Mouse (Mus musculus): ENCODE measurements at regions not wholly inside any gene's neighbourhood (a gene's known extent, or its start where the extent isn't known, plus 50 kb on each side); places are given as distances from the start of the nearest gene placed in this dataset.

DNA sequence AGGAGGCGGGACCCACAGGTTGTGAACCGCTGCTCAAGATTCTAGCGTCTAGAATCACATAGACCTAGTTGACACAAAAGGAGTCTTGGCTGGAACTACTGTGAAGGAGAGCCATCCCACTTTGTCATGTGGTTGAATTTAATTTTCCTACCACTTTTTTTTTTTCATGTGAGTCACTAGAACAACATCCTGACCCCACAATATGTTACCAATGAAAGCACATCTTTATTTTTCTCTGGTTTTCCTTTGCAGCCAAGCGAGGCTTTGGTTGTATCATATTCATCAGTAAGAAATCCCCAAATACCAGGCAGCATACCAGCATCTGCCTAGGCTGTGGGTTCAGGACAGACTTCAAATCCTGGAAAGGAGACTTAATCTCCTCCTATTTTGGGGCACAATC lies 356.0 kb downstream of the Bckdhb start:
- intact Hi-C loops (cut with DNase I), result no loop called here

GRCm38 (mm10) chr9:84281610-84282009 lies 356.7 kb downstream of the Bckdhb start:
- no peak for DNase-seq (ENCODE audit: extremely low spot score in 1 of 2, low spot score in 2 of 2)
- intact Hi-C loops (cut with DNase I), result no loop called here

More for the DNA sequence above, 356.0 kb downstream of the Bckdhb start:
- DNase-seq (ENCODE audit: extremely low spot score in 1 of 2, low spot score in 2 of 2), result no peak

- no peak for DNase-seq (ENCODE audit: extremely low spot score in 1 of 2, low spot score in 2 of 2)
- intact Hi-C loops (cut with DNase I), result no loop called here
Measured at GRCm38 (mm10) chr9:84283296-84283695, 358.4 kb downstream of the Bckdhb start.

- intact Hi-C loops (cut with DNase I), result no loop called here
- DNase-seq (ENCODE audit: extremely low spot score in 1 of 2, low spot score in 2 of 2), result no peak
Measured at GRCm38 (mm10) chr9:84285604-84286003, 360.7 kb downstream of the Bckdhb start.

- peak in 1 of 2 experiments; percentile 27 for DNase-seq (ENCODE audit: extremely low spot score in 1 of 2, low spot score in 2 of 2)
- intact Hi-C loops (cut with DNase I), result no loop called here
Measured at GRCm38 (mm10) chr9:84295891-84296290, 370.9 kb downstream of the Bckdhb start.

- no peak for DNase-seq (ENCODE audit: extremely low spot score in 1 of 2, low spot score in 2 of 2)
- intact Hi-C loops (cut with DNase I), result no loop called here
Measured at GRCm38 (mm10) chr9:84296456-84296855, 371.5 kb downstream of the Bckdhb start.

GRCm38 (mm10) chr9:84304398-84304797 lies 379.5 kb downstream of the Bckdhb start:
- no peak for DNase-seq (ENCODE audit: extremely low spot score in 1 of 2, low spot score in 2 of 2)
- intact Hi-C loops (cut with DNase I), result no loop called here

DNA sequence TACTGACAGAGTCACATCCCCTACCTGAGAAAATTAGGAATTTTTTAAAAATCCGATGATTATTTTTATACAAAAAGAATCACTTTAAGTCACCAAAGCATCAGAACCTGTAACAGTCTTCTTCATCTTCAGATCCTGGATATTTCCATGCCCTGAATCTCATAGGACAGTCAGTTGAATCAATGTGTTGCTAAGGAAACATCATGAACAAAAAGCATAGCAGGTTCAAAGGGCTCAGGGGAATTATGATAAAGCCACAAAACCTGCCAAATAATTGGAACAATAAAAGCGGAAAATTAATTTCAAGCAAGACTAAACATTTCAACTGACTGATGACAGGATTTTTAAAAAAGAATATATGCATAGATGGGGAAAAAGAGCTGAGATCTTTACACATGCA lies 393.9 kb downstream of the Bckdhb start:
- DNase-seq (ENCODE audit: extremely low spot score in 1 of 2, low spot score in 2 of 2), result no peak
- intact Hi-C loops (cut with DNase I), result no loop called here

DNA sequence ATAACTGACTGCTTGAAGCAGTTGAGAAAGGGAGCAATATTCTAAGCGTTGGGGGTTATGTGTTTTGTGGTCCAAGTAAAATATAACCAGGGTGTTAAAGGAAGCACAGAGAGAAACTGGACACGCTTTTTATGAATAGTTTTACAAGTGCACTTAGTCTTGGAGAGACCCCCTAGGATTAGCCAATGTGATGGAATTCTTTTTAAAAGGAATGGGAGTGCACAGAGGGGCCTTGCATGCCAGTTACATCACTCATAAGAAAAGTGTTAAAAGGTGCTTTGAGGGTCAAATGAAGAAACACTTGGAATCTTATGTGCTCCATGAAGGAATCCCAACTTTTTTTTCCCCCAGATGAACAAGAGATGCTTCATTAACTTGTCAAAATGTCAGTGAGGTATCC lies 394.4 kb downstream of the Bckdhb start:
- intact Hi-C loops (cut with DNase I), result no loop called here
- no peak for DNase-seq (ENCODE audit: extremely low spot score in 1 of 2, low spot score in 2 of 2)

DNA sequence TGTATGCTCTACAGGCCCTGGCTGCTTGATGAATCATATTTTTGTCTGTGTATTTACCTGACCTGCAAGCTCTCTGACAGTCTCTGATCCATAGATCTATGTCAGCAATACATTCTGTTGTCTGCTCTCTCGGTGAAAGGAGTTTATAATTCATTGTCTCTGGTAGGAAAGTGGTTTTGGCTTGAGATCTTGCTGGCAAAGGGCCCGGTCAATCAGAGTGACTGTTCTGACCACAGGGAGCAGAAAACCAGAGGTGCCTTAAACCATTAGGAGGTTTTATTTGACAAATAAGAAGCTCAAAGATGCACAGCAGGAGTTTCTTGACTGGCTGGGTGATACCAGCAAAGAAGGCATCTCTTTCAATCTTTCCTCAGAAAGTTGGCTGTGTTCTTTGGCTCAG lies 398.2 kb downstream of the Bckdhb start:
- intact Hi-C loops (cut with DNase I), result no loop called here
- DNase-seq (ENCODE audit: extremely low spot score in 1 of 2, low spot score in 2 of 2), result no peak

DNA sequence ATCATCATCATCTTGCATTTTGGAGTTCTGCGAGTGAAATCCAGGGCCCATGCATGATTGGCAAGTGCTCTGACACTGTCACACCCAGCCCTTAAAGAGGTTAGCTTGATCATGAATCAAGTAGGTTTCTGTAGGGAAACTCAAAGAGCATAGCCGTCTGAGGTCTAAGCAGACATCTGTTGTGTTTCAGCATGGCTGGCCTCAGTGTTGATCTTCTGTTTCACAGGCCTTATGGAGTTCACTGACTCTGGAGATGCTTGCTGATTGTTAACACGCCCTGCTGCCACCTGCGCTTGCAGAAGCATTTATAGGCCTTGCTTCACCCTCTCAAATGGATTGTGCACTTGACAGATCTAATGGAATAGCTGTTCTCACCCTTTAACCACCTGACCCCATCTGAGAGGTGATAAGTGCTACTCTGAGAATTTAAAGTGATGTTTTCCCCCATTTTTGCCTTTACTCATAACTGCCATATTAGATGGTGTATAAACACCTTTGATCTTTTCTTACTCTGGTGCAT lies 406.2 kb downstream of the Bckdhb start:
- DNase-seq (ENCODE audit: extremely low spot score in 1 of 2, low spot score in 2 of 2), result no peak
- intact Hi-C loops (cut with DNase I), result no loop called here

DNA sequence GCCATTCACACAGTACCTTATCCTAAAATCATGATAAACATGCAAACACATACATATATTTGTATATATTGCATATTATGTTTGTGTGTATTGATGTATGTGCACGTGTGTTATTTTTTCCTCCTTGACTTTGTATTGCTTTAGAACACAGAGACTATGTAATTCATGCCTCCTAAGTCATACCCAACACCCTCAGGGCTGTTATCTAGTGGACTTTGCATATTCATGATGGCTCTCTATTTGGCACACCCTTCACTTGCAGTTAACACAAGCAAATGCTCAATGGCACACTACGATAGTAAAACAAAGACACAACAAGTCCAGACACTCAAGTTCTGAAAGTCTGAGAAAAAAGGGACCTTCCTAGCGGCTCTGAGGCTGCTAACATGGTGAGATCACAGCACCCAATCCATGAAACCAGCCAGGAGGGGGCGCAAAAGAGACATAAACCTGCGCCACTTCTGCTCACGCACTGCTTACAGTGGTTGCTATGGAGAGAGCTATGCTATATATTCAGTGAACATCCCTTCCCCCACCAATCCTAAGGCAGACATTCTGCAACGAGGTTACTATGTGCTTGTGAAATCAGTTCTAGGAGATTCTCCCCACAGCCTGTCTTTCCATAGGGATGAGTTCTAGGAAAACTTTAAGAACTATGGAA lies 418.6 kb downstream of the Bckdhb start:
- peak; percentile 81 to 87 for DNase-seq (ENCODE audit: extremely low spot score in 1 of 2, low spot score in 2 of 2)
- intact Hi-C loops (cut with DNase I), result loop anchor here (10.0 kb wide), 2 partner anchors 981 to 1351 kb away; partner anchors contain the start of gene Tent5a

DNA sequence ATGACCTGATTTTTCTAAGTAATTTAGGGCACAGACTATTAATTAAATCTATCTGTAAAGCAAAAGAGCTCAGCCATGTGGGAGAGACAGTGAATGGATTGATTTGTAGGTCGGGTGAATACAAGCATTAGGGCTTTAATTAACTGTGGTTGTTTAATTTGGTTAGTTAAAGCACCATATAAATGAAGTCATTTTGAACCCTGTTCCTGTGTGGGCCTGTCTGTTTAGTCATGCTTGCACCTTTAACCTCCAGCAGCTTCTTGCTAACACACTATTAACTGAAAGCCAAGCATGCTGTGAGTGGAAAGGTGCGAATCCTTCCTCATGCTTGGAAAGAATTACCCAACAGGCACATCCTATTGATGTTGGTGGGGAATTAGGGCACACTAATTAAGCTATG lies 425.3 kb downstream of the Bckdhb start:
- intact Hi-C loops (cut with DNase I), result no loop called here
- no peak for DNase-seq (ENCODE audit: extremely low spot score in 1 of 2, low spot score in 2 of 2)

DNA sequence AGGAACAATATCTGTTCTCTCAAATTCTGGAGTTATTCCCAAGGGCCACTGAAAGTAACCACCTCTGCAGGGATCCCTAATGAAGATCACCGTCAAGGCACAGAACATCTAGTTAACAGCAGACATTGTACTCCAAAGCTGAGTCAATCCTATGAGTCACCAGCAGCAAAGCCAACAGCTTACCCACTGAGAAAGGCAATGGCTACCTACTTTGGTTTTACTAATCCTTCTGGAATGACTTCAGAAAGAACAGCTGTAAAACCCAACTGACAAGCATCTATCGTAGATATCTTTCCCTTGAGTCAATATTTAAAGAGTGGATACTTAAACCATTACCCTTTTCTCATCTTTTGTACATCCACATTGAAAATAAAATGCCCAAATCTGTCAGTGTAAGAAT lies 429.5 kb downstream of the Bckdhb start:
- DNase-seq (ENCODE audit: extremely low spot score in 1 of 2, low spot score in 2 of 2), result no peak
- intact Hi-C loops (cut with DNase I), result no loop called here

GRCm38 (mm10) chr9:84356167-84356566 lies 431.2 kb downstream of the Bckdhb start:
- intact Hi-C loops (cut with DNase I), result no loop called here

GRCm38 (mm10) chr9:84359879-84360278 lies 434.9 kb downstream of the Bckdhb start:
- no peak for DNase-seq (ENCODE audit: extremely low spot score in 1 of 2, low spot score in 2 of 2)
- intact Hi-C loops (cut with DNase I), result no loop called here

More at GRCm38 (mm10) chr9:84356167-84356566, 431.2 kb downstream of the Bckdhb start:
- DNase-seq (ENCODE audit: extremely low spot score in 1 of 2, low spot score in 2 of 2), result no peak

DNA sequence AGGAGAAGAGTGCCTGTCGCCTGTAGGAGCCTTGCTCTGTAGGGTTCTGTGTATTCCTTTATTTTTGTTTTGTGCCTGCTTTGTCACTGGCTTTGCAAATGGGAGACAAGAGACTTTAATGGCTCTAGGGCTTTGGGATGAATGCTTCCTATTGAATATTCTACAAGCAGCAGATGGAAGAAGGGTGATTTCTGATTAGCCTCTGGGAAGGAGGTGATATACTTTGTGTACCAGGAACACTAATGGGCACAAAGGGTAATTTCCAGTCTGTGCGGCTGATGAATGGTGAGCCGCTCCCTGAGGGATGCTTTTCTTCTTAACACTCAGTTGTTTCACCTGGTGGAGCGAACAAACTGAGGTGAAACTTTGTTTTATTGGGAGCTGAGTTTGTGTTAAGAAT lies 435.5 kb downstream of the Bckdhb start:
- intact Hi-C loops (cut with DNase I), result no loop called here

DNA sequence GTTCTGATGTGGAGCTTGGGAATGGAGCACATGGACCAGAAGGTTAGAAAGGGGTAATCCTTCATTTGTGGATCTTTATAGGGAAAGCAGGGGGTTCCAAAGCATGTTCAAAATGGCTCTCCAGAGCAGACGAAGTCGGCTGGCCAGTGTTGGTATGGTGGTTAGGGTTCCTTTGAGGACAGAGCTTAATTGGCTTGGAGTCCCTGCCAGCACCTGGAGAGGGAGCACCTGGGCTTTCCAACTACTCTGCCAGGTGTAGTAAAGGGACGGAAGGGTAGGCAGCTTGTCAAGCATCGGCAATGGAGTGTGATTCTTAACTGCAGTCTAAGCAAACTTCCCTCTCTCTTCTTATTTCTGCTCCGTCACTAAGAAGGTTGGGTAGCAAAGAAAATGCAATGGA lies 438.5 kb downstream of the Bckdhb start:
- DNase-seq (ENCODE audit: extremely low spot score in 1 of 2, low spot score in 2 of 2), result no peak
- intact Hi-C loops (cut with DNase I), result no loop called here

More for the DNA sequence above, 435.5 kb downstream of the Bckdhb start:
- no peak for DNase-seq (ENCODE audit: extremely low spot score in 1 of 2, low spot score in 2 of 2)

GRCm38 (mm10) chr9:84369200-84369599 lies 444.3 kb downstream of the Bckdhb start:
- intact Hi-C loops (cut with DNase I), result no loop called here
- DNase-seq (ENCODE audit: extremely low spot score in 1 of 2, low spot score in 2 of 2), result no peak

GRCm38 (mm10) chr9:84370260-84370659 lies 445.3 kb downstream of the Bckdhb start:
- DNase-seq (ENCODE audit: extremely low spot score in 1 of 2, low spot score in 2 of 2), result no peak
- intact Hi-C loops (cut with DNase I), result no loop called here

DNA sequence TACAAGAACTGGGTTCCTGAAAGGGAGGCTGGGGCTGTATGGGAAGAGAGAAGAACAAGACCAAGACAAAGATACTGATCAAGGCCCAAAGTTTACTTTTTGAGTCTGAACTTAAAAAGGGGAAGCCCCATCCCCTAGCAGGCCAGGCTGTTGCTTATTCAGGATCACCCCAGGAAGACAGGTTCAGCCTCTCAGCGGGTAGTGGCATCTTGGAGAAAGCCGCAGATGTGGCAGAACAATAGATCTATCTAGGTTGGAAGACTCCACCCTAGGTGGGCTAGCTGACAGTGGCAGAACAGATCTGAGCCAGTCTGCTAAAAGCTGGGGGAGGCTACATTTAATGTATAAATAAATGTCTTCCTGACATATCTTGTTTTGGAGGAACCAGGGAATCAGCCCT lies 450.8 kb downstream of the Bckdhb start:
- DNase-seq (ENCODE audit: extremely low spot score in 1 of 2, low spot score in 2 of 2), result no peak
- intact Hi-C loops (cut with DNase I), result no loop called here

Measured in left cerebral cortex, postnatal 10 days (tissue).